Mouse (Mus musculus) forebrain, postnatal 0 days (tissue): Measurements from ENCODE around the gene C9. TPM values are rescaled to one million over a fixed set of nuclear protein-coding genes. Genes with fewer than 3 reads are reported as not detected.

ENCODE experiments used
- ATAC-seq: fragments of 200-750 bp; cut with Nextera tagmentation; 2 replicates; pipeline ENCODE4 v1.8.0; 2017; ENCODE audit warnings: mild to moderate bottlenecking, moderate library complexity
- DNase-seq: peaks from one replicate; pipeline ENCODE4 v3.0.0-alpha.2; 2015
- H3K27ac ChIP-seq: fragments of 300-500 bp; sonication (generic); 2 replicates; pipeline ENCODE4 v1.5.1; 2014; ENCODE audit warnings: low read depth, mild to moderate bottlenecking, antibody characterized with exemption, low read length, moderate library complexity, mixed read lengths
- H3K27me3 ChIP-seq: fragments of 300-500 bp; sonication (generic); 2 replicates; pipeline ENCODE4 v1.6.1; 2014; ENCODE audit warnings: mild to moderate bottlenecking, low read length, mixed read lengths; ENCODE audit not compliant: insufficient read depth
- H3K36me3 ChIP-seq: fragments of 300-500 bp; sonication (generic); 2 replicates; pipeline ENCODE4 v1.6.1; 2014; ENCODE audit warnings: mild to moderate bottlenecking, moderate library complexity; ENCODE audit not compliant: insufficient read depth
- H3K4me1 ChIP-seq: fragments of 300-500 bp; sonication (generic); 2 replicates; pipeline ENCODE4 v1.6.1; 2014; ENCODE audit warnings: antibody characterized with exemption; ENCODE audit not compliant: insufficient read depth
- H3K4me2 ChIP-seq: fragments of 300-500 bp; sonication (generic); 2 replicates; pipeline ENCODE4 v1.6.1; 2014; ENCODE audit warnings: low read depth, mild to moderate bottlenecking, moderate library complexity
- H3K4me3 ChIP-seq: fragments of 300-500 bp; sonication (generic); 2 replicates; pipeline ENCODE4 v1.5.1; 2014; ENCODE audit warnings: low read depth, low read length, mixed read lengths
- H3K9ac ChIP-seq: fragments of 300-500 bp; sonication (generic); 2 replicates; pipeline ENCODE4 v1.6.1; 2014; ENCODE audit warnings: mild to moderate bottlenecking
- H3K9me3 ChIP-seq: fragments of 300-500 bp; sonication (generic); 2 replicates; pipeline ENCODE4 v1.6.1; 2016; ENCODE audit warnings: low read length
- CTCF ChIP-seq: sonication (generic); IDR thresholded peaks from 2 replicates; pipeline ENCODE4 v1.5.1; 2016; ENCODE audit warnings: antibody characterized with exemption, control low read depth, low read depth
- WGBS: fragments of 180-500 bp; shearing (Covaris S2); extraction: QIAGEN DNeasy Blood & Tissue Kit; methylation state at CpG from one replicate; pipeline ENCODE4 v1.1.7; 2014; 5-methylcytosine and 5-hydroxymethylcytosine counted together
- polyA plus RNA-seq: library from polyadenylated mRNA; unstranded; fragments of >200 nt; fragmentation: Nextera tagmentation; extraction: Ambion mirVana; gene quantifications from 2 replicates; pipeline ENCODE4 v1.2.1, GENCODE M21; 2015
- total RNA-seq: library from RNA; depleted of rRNA; stranded (reverse); fragments of >200 nt; gene quantifications from 2 replicates; pipeline ENCODE4 v1.2.3, GENCODE M21; 2014

Gene C9
- total and polyA plus RNA-seq, 2 experiments from 2014 or later, result not detected

DNA sequence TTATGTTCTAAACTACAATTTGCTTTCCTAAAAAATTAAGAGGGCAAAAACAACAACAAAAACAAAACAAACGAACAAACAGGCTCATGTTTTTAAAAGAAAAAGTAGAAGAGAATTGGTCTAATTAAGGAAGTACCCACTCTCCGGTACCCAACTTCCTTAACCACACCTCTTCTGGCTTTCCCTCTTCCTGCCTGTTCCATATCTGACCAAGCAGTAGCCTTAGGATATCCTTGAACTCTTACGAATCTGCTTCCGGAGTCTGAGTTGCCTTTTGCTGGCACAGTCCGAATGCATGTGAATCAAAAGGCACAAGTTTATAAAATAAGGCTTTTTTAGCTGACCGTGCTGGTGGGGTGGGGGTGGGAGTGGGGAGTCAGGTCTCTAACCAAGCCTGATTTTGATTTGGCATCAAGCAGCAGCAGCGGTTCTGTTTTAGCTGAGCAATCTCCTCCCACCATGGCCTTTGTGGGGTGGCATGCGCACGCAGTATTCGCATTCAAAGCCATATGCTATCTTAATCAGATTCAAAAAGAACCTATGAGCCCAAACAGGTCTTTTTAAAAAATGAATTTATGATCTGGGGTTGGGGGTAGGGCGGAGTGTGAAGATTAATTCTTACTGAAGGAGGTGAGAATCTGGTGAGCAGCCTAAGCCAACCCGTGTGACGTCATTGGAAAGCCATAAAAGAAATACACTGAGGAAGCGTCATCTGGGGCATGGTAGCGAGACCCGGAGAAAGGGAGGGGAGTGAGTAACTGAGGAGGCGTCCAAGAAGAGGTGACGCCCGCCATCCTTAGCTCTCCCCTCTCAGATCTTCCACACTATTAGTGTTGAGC lies 74.5 kb downstream of the C9 start:
- Histone ChIP-seq H3K4me2 (no peak overlapping the region), H3K4me1 (no peaks in the 10 kb centered on the region), H3K9ac (no peak overlapping the region), H3K27ac (no peak overlapping the region), H3K4me3 (no peak overlapping the region), H3K36me3 (no peaks in the 10 kb centered on the region), H3K9me3 (no peaks in the 10 kb centered on the region), H3K27me3 (no peaks in the 10 kb centered on the region)
- DNase-seq (no peak), ATAC-seq (no peak)
- WGBS, result 85% methylated on average over 19 of the region's 19 CpGs
- TF ChIP-seq CTCF, result no peak

DNA sequence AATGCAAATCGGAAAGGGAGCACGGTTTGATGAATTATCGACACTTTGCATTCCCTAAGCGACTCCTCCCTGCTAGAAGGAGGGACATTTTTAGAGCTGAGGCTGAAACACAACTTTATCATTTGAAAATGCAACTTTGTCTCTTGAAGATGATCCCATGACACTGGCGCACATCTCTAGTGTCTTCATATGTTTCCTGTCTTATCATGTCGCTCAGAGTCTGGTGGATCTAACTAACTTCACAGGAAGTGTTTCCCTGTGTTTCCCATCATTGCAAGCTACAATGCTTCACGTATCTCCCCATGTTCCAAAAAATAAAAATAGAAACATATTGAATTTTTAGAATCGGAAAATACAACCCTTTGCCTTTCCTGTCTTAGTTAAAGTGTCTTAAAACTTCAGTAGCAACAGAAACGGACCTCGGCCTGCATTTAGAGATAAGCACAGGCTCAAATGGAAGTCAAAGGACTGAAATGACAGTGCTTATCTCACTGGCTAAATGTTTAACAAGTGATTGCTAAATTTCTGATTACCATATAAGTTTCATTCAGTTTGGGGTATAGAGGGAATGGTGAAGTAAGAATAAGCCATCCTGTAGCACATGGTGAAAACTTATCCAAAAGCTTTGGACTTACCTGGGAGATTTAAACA lies 75.5 kb downstream of the C9 start:
- no peak overlapping the region for H3K9ac ChIP-seq
- no peaks in the 10 kb centered on the region for H3K4me1 ChIP-seq
- ATAC-seq (no peak), DNase-seq (no peak)
- H3K4me2 ChIP-seq, result no peak overlapping the region
- no peaks in the 10 kb centered on the region for H3K36me3 ChIP-seq
- H3K27me3 ChIP-seq, result no peaks in the 10 kb centered on the region
- no peak for TF ChIP-seq CTCF
- WGBS, result 86% methylated on average over 10 of the region's 10 CpGs
- no peaks in the 10 kb centered on the region for H3K9me3 ChIP-seq
- H3K4me3 ChIP-seq, result no peak overlapping the region
- no peak overlapping the region for H3K27ac ChIP-seq

DNA sequence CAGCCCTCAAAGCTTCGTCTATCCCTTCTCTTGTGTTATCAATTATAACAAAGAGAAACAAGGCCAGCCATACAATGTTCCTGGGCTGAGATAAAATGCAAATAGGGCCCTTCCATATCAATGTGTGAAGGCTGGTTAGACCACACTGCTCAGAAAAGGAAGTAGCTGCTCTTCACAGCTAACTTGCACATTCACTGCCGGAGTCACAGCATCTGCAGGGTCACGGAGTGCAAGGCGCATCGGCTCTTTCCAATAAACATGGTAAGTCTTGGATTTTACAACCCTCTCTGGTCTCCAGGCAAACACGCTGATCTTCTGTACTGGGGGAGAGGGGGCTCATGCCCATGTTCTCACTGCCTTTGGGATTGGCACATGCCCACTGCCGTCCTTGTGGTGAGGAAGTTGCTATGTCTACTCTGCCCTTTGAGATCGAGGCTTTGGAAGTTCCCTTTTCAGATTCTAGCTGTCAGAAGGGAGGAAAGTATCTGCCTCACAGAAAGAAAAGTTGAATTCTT lies 77.6 kb downstream of the C9 start, which contains the start of gene Fyb:
TSS of gene Fyb (plus strand) at position 201 of the 515 bp plus-strand sequence.
- no peaks in the 10 kb centered on the region for H3K27me3 ChIP-seq
- no peaks in the 10 kb centered on the region for H3K4me1 ChIP-seq
- H3K36me3 ChIP-seq, result no peaks in the 10 kb centered on the region
- H3K4me2 ChIP-seq, result no peak within 1 kb of the TSS
- no peak for DNase-seq
- no peak for TF ChIP-seq CTCF
- no peak for ATAC-seq
- H3K9me3 ChIP-seq, result no peaks in the 10 kb centered on the region
- H3K9ac ChIP-seq, result no peak within 1 kb of the TSS
- H3K4me3 ChIP-seq, result no peak within 1 kb of the TSS
- WGBS, result 87% methylated on average over 8 of the region's 8 CpGs
- no peak within 1 kb of the TSS for H3K27ac ChIP-seq

DNA sequence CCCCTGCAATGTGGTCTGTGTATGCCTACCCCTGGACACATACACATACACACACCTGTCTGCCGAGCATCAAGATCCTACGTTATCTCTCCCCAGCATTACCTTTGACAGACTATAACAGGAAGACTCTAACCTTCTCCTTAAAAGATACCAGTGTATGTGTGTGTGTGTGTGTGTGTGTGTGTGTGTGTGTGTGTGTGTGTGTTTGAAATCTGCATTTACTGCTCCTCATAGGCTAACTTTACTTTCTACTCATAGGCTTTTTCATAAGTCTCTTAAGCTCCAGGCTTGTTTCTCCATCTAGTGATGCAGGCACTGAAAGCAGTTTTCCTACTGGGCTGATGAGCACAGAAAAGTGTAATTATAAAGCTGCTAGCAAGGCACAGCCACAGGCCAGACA lies 79.7 kb downstream of the C9 start:
- H3K9ac ChIP-seq, result no peak overlapping the region
- no peaks in the 10 kb centered on the region for H3K4me1 ChIP-seq
- no peaks in the 10 kb centered on the region for H3K27me3 ChIP-seq
- H3K4me2 ChIP-seq, result no peak overlapping the region
- H3K4me3 ChIP-seq, result no peak overlapping the region
- no peak for TF ChIP-seq CTCF
- no peak for ATAC-seq
- no peak for DNase-seq
- H3K36me3 ChIP-seq, result no peaks in the 10 kb centered on the region
- no peaks in the 10 kb centered on the region for H3K9me3 ChIP-seq
- WGBS, result 95% methylated on average over 2 of the region's 2 CpGs
- no peak overlapping the region for H3K27ac ChIP-seq

GRCm38 (mm10) chr15:6525386-6525785 lies 80.3 kb downstream of the C9 start:
- H3K9me3 ChIP-seq, result no peaks in the 10 kb centered on the region
- no peaks in the 10 kb centered on the region for H3K4me1 ChIP-seq
- no peak overlapping the region for H3K4me2 ChIP-seq
- TF ChIP-seq CTCF, result no peak
- WGBS, result 88% methylated on average over 3 of the region's 3 CpGs
- no peaks in the 10 kb centered on the region for H3K27me3 ChIP-seq
- ATAC-seq, result no peak
- H3K4me3 ChIP-seq, result no peak overlapping the region
- H3K27ac ChIP-seq, result no peak overlapping the region
- no peak overlapping the region for H3K9ac ChIP-seq
- H3K36me3 ChIP-seq, result no peaks in the 10 kb centered on the region
- DNase-seq, result no peak

GRCm38 (mm10) chr15:6533858-6534343 lies 88.8 kb downstream of the C9 start:
- H3K27me3 ChIP-seq, result no peaks in the 10 kb centered on the region
- 89% methylated on average over 3 of the region's 3 CpGs for WGBS
- no peak overlapping the region for H3K4me2 ChIP-seq
- H3K27ac ChIP-seq, result no peak overlapping the region
- H3K9me3 ChIP-seq, result no peaks in the 10 kb centered on the region
- TF ChIP-seq CTCF, result no peak
- no peaks in the 10 kb centered on the region for H3K4me1 ChIP-seq
- no peaks in the 10 kb centered on the region for H3K36me3 ChIP-seq
- DNase-seq (no peak), ATAC-seq (no peak)
- no peak overlapping the region for H3K4me3 ChIP-seq
- H3K9ac ChIP-seq, result no peak overlapping the region

- H3K9ac ChIP-seq, result no peak overlapping the region
- no peak overlapping the region for H3K27ac ChIP-seq
- DNase-seq (no peak), ATAC-seq (no peak)
- H3K4me3 ChIP-seq, result no peak overlapping the region
- TF ChIP-seq CTCF, result no peak
- no peaks in the 10 kb centered on the region for H3K4me1 ChIP-seq
- WGBS, result 91% methylated on average over 8 of the region's 8 CpGs
- no peaks in the 10 kb centered on the region for H3K9me3 ChIP-seq
- no peak overlapping the region for H3K4me2 ChIP-seq
- H3K27me3 ChIP-seq, result no peaks in the 10 kb centered on the region
- H3K36me3 ChIP-seq, result no peaks in the 10 kb centered on the region
These were observed 89.5 kb downstream of the C9 start for GRCm38 (mm10) chr15:6534592-6534991.
